ENCODE assay signal across 14 mouse cellular contexts in genomic region chr13:113970706-113971105, GRCm38 (mm10).
DNase-seq lines count a peak whose midpoint lies in the region; ATAC-seq and TF ChIP-seq lines count a peak whose summit lies in the region.
"Had no signal": no experiment of that assay in that cellular context is flagged by ENCODE, and none has a peak within 500 bp of the region (broad histone marks: within the 10 kb centered on the region; RNA-seq: fewer than 3 reads in every experiment).

No protein-coding gene starts in this region.

- 67% methylated on average over 5 of the region's 5 CpGs for WGBS in heart, embryonic 16.5 days
- WGBS in heart, embryonic 10.5 days = 71% methylated on average over 5 of the region's 5 CpGs

- no peak for DNase-seq in heart, embryonic 10.5 days (ENCODE audit: low spot score)
- DNase-seq in 416B (ENCODE audit: low read depth) = peak; percentile 47
- peak; percentile 20 for DNase-seq in brain, embryonic 14.5 days (ENCODE audit: low read depth)
- DNase-seq in lung, postnatal 10 days = peak; percentile 59
- DNase-seq in layer of hippocampus, postnatal 36 days = no peak
- DNase-seq: cerebellum, adult 8-10 months; gastrocnemius, postnatal 14 days had no signal

- no peak for TF ChIP-seq CTCF in brain, embryonic 14.5 days (IDR thresholded peaks at IDR 0.05; ENCODE audit: borderline replicate concordance, extremely low read depth, insufficient read depth, insufficient read length)

- no peaks in the 10 kb centered on the region for H3K9me3 ChIP-seq in heart, embryonic 16.5 days (replicated peaks; ENCODE audit: control insufficient read depth, low read length)
- H3K9me3 ChIP-seq in heart, embryonic 10.5 days = no peaks in the 10 kb centered on the region
- H3K9me3 ChIP-seq: midbrain, embryonic 10.5 days had no signal

- no peaks in the 10 kb centered on the region for H3K27me3 ChIP-seq in heart, embryonic 16.5 days (ENCODE audit: control insufficient read depth, insufficient read depth, low read length)
- no peaks in the 10 kb centered on the region for H3K27me3 ChIP-seq in heart, embryonic 10.5 days (ENCODE audit: insufficient read depth, poor library complexity, severe bottlenecking)

- no peak overlapping the region for H3K4me3 ChIP-seq in heart, embryonic 16.5 days (ENCODE audit: low read length)
- H3K4me3 ChIP-seq in heart, embryonic 10.5 days = no peak overlapping the region
- H3K4me3 ChIP-seq: erythroblast, embryonic 14.5 days; midbrain, embryonic 10.5 days; myocyte had no signal

- H3K36me3 ChIP-seq in heart, embryonic 16.5 days (ENCODE audit: control insufficient read depth, insufficient read depth) = peaks cover 5% of the 10 kb centered on the region; the same call in 1 of the 2 replicates
- peaks cover 3% of the 10 kb centered on the region; the same call in 1 of the 2 replicates for H3K36me3 ChIP-seq in heart, embryonic 10.5 days

- no peak overlapping the region for H3K4me2 ChIP-seq in heart, embryonic 16.5 days (ENCODE audit: low read depth, low read length)

- 0 out of 2 replicates have a peak overlapping the region, but pooled peaks have one; percentile 16 for H3K27ac ChIP-seq in heart, embryonic 16.5 days (ENCODE audit: low read length)
- H3K27ac ChIP-seq in heart, embryonic 10.5 days = no peak overlapping the region
- H3K27ac ChIP-seq: liver, embryonic 14.5 days; midbrain, embryonic 10.5 days had no signal

- H3K9ac ChIP-seq in heart, embryonic 16.5 days (ENCODE audit: low read length) = no peak overlapping the region
- H3K9ac ChIP-seq: liver, embryonic 14.5 days had no signal

- no peak for ATAC-seq in heart, embryonic 16.5 days (replicated peaks; ENCODE audit: extremely low read depth, insufficient read depth, low FRiP score)
- no peak for ATAC-seq in activated CD4-positive, CD25-positive, alpha-beta regulatory T cell, adult 4 months
- ATAC-seq: CD4-positive, CD25-positive, alpha-beta regulatory T cell, adult 4 months had no signal

- TF ChIP-seq POLR2A in brain, embryonic 14.5 days (IDR thresholded peaks at IDR 0.05; ENCODE audit: borderline replicate concordance, extremely low read depth, insufficient read depth, insufficient read length, poor library complexity, severe bottlenecking) = no peak

- H3K4me1 ChIP-seq in heart, embryonic 16.5 days (ENCODE audit: control insufficient read depth, insufficient read depth, low read length) = no peaks in the 10 kb centered on the region
- H3K4me1 ChIP-seq in heart, embryonic 10.5 days = peaks cover 10% of the 10 kb centered on the region

Comparison
In these comparisons a context has a peak if more than half of its experiments do, and no peak if none do; other contexts are left out.
1. DNase-seq: peak in 416B (single experiment), brain, embryonic 14.5 days (single experiment) and lung, postnatal 10 days (single experiment); none in heart, embryonic 10.5 days (single experiment) and layer of hippocampus, postnatal 36 days (0 of 2).